Mouse (Mus musculus) spleen, adult 18-20 months (tissue): ENCODE data around the gene Slc6a11.

Experiments
- DNase-seq, 2 experiments: peaks; one replicate each; pipeline ENCODE4 v3.0.0; 2022; ENCODE audit warnings: mixed read lengths in 2 of 2

Gene Slc6a11

DNA sequence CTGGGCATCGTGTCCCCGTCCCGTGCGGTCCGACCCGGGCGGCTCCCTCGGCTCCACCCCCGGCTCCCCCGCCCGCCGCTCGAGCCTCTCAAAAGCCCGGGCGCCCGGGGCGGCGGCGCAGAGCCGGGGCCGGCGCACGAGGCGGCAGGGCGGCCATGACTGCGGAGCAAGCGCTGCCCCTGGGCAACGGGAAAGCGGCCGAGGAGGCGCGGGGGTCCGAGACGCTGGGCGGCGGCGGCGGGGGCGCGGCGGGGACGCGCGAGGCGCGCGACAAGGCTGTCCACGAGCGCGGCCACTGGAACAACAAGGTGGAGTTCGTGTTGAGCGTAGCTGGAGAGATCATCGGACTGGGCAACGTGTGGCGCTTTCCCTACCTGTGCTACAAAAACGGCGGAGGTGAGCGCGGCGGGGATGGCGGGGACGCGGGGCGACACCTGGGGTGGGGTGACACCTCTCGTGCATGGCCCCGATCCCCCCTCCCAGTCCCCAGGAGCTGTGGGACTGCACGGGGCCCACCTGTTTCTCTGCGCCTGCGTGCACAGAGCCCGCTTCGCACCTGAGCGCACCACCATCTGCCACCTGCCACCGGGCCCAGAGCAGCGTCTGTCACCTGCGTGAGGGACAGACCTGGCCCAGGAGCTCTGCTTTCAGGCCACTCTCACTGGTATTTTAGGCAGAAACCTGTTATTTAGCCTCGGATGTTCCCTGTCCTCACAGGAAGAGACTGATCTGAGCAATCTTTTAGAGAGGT lies at the start of gene Slc6a11:
Gene Slc6a11, plus strand, starts transcription at position 120 of the 751 bp plus-strand sequence.
- no peak for DNase-seq

DNA sequence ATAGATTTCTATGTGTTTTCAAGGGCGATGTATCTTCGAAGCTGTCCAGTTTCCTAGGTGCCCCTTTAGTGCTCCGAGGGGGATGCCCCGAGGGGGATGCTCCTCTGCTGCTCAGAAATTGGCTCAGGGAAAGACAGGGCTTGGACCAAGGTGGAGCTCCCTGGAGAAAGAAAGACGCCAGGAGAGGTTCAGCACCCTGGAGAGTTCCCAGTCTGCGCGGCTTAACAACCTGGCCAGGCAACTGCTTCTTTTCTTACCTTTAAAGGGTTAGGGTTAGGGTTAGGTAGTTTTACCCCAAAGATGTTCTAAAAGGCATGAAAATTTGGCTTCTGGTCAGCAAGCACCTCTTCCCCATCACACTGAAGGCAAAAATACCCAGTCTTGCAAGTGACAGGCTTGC lies 43.9 kb upstream of the Slc6a11 start:
- DNase-seq, result peak in 1 of 2 experiments; percentile 3

DNA sequence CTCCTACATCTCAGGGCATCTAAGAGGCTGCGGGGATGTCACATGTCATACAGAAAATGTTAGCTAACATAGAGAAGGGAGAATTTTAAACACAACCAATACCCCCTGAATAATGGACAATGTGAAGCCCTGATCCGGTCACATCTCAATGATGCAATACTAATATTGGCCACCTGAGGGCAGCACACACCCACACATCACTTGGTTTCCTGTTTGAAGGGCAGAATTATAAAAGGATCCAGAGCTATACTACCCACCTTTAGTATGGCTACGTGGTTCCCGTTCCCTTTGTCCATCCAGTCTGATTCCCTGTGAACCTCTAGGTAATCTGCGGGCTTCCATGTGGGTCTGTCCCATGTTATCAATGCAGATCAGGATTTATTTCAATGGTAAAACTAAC lies 41.4 kb upstream of the Slc6a11 start:
- DNase-seq, result peak in 1 of 2 experiments; percentile 60

DNA sequence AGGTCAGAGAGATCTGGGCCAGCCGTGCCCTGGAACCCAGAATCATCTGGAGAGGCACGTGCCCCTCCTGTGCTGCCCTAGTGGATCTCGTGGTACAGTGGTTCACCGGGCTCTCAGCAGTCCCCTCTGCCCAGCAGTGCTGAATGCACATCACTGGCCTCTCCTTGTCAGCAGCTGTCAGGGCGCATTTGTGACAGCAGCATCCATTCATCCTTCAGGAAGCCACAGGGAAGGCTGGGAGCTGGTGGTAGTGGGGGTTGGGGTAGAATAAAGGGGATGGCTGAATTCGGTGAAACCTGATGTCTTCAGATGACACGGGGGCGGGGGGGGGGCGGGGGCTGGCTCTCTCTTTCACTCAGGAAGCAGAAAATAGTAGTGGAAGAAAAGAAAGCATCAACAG lies 38.8 kb upstream of the Slc6a11 start:
- DNase-seq, result no peak

DNA sequence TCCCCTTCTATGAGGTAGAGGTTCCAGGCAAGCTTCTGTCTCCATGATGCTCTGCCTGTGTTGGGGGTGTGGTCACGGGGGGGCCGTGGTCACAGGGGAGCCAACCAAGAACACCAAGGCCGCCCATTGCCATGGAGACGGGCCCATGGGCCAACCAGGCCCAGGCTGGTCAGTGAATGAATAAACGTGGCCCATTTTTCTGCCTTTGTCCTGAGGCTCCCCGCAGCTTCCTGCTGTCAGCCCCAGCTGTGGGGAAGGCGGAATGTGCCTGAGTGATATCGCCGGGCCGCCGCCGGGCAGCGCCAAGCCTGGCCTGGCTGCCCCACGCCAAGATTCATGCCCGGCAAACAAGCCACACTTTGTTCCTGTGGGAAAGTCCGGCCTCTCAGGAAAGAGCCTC lies 36.8 kb upstream of the Slc6a11 start:
- no peak for DNase-seq

DNA sequence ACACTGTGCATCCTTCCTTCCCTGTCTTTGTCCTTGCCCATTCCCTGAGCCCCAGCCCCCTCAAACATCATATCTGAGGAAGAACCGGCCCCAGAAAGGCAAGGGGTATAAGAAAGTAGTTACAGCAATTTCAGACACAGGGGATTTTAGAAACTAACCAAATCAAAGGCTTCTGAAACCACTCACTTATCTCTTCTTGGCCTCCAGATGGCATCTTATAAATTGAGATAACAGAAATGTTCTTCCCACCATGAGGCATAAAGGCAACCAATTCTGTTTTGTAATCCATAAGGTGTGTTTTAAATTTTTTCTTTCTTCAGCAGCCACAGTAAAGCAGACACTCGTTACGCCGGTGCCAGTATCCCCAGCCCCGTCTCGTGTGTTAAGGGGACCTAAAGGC lies 34.5 kb upstream of the Slc6a11 start:
- no peak for DNase-seq

DNA sequence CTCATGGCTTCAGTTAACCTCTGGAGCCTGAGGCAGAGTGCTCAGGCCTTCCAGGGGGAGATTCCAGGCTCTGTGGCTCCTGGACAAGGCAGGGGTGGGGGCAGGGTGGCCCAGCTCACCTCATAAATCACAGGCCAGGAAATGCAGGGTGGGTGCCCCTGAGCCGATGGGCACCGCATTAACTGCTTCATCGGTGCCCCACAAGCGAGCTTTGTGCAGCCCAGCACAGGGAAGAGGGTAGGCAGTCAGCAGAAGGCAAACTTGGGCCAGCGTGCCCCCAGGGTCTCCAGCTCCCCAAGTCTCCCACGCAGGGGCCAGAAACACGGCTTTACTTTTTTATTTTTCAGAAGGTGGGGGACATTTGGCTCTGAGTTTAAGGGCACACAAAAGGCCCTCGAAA lies 29.1 kb upstream of the Slc6a11 start:
- no peak for DNase-seq

DNA sequence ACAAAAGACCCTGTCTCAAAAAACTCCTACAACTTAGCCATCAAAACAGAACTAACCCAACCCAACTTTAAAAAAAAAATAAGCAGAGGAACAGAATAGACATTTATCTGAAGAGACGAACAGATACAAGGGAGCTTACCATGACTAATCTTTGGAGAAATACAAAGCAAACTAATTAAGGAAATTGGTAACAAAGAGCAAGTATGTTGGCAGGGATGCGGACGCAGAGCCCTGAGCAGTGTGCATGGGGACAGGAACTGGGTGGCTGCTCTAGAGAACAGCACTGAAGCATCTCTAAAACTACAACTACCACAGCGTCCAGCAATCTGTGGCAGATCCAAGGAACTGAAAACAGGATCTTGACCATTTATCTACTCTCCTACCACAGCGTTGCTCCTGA lies 11.5 kb upstream of the Slc6a11 start:
- no peak for DNase-seq

DNA sequence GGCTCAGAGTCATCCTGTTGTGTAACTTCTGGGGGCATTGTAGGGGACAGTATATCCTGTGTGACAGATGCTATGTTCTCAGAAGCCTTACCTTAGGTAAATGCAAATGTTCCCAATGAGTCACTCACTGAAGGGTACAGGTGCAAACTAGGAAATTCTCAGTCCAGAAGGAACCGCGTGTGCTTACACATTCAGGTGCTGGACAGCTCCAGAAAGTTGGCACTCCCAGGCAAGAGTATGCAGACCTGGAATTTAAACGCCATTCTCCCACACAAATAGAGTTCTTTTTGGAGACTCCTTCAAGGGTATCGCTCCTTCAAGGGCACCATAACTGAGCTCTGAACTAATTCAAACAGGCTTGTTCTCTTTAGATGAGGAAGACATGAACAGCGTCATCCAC lies 5.5 kb upstream of the Slc6a11 start:
- DNase-seq, result no peak

DNA sequence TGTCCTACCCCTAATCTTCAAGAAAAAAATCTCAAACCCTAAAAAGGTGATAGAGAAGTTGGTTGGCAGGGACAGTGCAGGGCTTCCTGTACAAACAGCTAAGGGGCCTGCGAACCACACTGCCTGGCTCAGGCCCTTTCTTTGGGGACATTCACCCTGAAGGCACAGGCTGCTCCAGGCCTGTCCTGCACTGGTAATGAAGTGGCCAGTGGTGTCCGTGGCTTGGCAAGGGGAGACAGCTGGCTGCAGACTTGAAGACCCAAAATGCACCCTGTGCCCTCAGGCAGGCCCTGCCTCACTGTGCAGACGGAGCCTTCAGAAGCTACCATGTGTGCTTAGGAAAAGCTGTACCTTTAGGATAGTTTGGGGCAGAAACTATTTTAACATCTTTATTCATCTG lies 1.4 kb downstream of the Slc6a11 start:
- no peak for DNase-seq

DNA sequence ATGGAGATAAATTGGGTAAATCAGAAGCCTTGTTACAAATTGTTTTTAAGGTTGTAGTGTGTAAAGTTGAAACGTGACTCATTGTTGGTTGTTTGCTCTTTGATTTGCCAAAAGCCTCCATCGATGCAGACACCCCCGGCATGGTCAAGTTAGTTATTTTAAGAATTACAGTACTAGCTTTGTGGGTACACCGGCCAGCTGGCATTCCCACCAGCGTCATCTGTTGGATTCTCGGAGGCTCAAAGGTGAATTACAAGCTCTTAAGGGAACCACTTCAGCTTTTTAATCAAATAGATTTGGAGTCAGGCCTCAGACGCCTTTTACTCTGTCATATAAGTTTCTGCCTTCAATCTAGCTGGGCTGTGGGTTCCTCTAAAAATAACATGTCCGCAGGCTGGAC lies 1.9 kb downstream of the Slc6a11 start:
- DNase-seq, result no peak

DNA sequence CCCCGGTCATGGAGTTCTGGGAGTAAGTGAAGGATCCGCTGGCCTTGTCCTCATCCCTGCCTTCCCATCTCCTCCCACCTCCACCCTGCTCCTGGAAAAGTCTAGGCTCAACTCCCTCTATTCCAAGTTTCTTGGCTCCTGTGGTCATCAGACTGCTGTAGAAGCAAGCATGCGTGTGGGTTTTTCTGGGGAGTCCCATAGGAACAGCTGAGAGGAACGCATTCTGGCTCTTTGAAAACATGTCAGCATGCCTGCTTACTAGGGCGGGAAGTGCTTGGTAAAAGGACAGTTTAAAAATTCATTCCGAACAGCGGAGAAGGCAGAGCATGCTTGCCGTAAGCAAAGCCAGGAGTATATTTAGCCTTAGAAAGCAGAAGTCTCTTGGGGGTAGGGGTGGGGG lies 7.9 kb downstream of the Slc6a11 start:
- no peak for DNase-seq

DNA sequence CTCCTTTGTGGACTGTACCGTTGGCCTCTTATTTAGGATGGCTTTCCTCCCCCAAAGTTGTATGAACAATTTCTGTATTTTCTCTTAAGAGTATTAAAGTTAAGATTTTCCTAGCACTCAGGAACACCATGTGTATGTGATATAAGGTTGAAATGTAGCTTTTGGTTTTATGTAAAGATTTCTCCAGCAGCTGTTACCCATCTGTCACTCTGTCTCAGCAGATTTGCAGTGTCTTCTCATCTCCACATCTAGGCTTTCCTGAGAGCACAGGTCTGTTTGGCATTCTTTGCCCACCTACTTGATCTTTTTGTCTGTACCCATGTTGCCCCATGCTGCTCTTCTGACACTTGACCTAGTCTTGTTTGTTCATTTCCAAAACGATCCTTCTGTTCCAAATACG lies 10.4 kb downstream of the Slc6a11 start:
- DNase-seq, result no peak

DNA sequence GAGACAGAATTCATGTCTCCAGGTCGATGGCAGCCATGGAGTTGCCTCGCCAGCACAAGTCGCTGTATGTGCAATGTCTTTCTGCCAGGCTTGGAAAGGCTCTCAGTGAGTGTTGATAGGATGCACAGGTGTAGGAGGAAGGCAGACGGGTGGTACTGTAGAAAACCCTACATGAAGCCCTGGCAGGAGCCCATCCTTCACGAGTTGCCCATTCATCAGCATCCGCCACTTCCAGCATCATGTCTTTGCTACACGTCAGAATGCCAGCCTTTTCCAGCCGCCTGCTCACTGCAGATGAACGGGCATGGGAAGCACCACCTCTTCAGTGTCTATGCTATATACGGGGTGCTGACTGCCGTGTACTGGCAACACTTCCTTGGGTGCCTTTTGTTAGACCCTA lies 11.4 kb downstream of the Slc6a11 start:
- DNase-seq, result no peak

DNA sequence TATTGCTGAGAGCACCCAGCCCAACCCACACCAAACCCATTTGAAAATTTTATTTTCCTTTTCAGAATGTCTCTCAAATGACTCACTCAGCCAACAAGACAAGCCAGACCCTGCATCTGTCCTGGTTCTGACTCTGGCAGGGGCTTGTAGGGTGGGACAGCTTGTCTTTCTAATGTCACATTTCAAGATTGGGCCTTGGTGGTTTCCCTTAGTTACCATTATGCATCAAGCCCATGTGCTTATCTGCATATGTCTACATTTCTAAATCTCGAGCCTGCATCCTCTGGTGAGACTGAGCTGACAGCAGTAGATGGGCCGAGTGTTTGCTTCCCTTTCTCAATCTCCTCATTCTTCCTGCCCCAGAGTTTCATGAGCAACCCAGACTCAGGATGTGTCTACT lies 12.5 kb downstream of the Slc6a11 start:
- no peak for DNase-seq

DNA sequence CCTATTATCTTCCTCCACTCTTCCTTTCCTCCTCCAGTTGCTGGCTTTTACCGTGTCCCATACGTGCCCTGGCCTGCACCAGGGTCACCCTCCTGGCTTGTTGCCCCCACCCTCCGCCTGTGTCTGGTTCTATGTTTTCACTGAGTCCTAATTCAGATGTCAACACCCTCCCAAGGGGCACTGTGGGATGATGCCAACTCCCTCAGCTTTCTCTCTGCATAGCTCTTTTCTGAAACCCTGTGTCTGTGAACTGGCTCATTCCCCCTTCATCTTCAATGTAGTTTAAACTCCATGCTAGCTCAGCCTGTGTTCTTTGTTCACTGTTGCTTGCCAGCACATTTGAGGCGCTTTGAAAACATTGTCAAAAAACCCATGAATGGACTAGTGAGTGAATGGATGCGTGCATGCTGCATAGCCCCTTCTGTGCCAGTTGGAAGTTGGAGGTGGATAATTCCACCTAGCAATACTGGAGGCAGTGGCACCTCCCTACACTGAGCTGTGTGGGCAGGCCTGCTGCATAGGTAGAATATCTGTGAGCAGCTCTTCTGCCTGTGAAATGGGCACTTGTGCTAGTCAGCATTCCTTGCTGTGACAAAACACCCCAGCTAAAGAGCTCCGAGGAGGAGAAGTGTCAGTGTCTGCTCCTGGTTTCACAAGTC lies 13.5 kb downstream of the Slc6a11 start:
- DNase-seq, result no peak

DNA sequence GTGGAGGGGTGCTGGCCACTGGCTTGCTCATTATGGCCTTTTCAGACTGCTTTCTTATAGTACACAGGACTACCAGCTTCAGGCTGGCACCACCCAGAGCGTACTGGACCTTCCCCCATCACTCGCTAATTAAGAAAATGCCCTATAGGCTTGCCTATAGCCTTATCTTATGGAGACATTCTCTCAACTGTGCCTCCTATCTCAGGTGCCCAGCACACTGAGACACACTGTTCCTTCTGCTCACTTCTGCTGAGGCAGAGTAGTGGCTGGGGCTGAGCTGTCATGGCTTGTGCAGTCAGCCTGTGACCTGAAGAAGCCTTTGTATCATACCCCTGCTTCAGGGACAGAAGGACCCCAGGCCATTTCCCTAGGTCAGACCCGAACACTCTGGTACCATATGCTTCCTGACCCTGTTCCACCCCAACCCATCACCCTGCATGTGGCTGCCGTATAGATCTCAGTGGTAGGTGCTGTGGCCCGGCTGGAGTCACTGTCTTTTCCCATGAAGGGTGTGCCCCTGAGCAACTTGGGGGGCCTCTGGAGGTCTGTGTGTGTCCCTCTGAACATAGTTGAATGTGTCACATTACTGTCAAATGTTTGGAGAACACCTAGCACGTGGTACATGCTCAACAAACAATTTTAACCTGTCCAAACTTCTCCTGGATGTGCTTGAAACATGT lies 14.7 kb downstream of the Slc6a11 start:
- DNase-seq, result no peak

DNA sequence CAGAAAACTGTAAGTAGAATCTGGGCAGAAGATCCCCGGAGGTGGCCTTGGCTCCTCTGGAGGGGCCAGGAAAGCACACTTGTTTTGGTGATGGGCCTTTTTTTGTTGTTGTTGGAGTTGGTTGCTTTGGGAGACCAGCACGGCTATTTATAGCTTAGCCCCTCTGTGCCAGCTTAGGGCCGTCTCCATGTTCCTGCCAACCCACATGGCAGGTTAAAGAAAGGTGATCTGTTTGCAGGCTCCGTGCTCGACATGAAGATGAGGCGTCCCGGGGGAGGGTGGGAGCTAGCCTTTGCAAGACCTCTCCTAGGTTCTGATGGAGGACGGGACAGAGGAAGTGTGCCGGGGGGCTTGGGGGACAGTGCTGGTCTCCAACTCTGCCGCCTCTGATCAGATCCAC lies 24.7 kb downstream of the Slc6a11 start:
- no peak for DNase-seq

DNA sequence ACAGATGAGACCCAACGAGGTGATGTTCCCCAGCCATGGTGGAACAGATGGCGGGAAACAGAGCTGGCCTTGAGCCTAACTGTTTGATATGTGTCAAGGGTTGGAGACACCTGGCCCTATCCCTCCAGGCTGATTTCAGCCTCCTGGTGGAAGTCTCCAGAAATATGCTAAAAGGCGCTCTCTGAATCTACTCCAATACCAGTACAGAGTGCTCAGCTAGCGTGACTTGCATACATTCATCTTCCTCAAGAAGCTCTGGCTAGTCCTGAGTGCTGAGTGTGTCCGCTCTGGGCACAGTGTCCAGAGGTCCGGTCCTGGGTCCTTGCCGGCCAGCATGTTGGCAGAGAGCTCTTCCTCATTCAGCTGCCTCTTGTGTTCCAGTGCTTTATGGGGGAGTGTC lies 27.8 kb downstream of the Slc6a11 start:
- no peak for DNase-seq

DNA sequence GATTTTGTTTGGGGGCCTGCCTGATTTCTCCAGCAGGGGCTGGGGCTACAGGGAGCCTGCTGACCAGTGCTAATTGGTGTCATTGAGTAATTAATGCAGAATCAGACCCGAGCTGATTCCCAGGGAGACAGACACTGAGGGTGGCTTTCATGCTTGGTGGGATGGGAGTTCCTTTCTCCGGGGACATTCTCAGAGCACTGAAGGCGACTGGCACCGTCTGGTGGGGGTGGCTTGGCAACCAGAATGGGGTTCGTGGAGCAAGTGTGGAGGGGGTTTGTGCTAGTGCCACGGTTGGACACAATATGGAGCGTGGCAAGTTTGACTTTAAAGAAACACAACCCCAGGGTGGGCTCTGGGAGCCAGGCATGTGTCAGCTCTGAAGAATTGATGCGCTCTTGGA lies 29.7 kb downstream of the Slc6a11 start:
- no peak for DNase-seq

DNA sequence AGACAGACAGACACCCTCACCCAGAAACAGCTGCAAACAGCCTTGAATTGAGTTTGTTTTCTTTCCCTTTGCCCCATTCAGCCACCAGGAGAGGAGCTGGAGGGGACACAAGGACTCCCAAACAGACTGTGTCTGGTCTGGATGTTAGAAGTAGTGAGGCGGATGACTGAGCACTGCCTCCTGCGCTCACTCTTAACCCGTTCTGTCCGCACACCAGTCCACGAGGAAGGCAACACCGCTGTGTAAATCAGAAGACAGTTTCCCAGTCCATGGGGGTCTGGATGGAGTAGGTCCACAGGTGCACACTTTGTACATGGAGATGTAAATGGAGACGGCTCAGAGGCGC lies 43.0 kb downstream of the Slc6a11 start:
- no peak for DNase-seq

DNA sequence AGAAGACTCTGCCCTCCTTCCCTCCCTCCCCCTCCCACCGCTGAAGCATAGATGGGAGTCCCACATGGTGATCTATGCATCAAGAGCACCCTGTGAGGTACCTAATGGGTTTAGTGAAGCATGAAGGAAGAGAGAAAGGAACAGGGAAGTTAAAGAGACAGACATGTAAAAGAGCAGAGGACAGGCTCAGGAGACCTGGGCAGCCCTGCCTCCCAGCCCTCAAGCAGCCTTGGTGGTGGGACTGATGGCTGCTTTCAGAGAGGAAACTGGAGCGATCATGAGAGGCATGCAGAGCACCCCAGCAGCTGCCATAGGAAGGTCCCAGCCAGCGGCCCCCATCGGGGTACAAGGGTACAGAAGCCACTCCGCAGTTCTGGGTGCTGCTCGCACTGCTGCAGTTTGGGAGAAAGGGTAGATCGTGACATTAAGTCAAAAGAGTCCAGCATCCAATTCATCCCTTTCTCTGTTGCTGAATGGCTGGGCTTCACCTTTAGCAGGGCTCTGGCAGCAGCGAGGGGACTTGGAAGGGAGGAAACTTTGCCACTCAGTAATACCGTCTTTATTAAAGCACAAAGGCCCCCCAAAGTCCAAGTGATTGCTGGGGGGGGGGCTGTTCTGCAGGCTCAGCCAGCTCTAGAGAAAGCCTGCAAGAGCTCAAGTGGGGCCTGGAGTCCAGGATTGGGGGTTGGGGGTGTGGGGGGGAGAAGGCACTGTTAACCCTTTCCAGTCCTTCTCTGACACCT lies 43.5 kb downstream of the Slc6a11 start:
- no peak for DNase-seq

DNA sequence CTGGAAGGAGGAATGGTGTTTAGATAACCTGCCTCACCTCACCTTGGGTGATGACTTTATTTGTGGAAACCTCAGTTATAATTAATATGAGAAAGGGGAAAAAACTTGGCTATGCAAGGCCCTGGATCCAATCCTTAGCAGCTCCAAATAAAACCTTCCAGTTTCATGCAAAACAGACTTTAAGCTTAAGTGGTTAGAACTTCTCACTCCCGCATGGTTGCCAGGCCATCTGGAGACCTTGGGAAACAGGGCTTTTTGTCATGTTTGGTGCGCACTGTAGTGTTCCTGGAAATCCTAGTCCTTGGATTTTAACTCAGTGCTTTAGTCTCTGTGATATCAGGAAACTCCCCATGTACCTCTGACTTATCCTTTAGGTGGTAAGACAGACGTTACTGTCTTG lies 47.1 kb downstream of the Slc6a11 start:
- no peak for DNase-seq
